Mouse (Mus musculus) G1E (cell line): ENCODE results near the gene Hs2st1.

Source experiments
- CTCF ChIP-seq: IDR thresholded peaks from 2 replicates; pipeline ENCODE4 v1.5.1; 2012; ENCODE audit warnings: low read depth, low read length, inconsistent platforms, mixed read lengths
- POLR2AphosphoS5 ChIP-seq: IDR thresholded peaks from 2 replicates; pipeline ENCODE4 v1.6.1; 2012; ENCODE audit warnings: low read depth, low read length, inconsistent platforms; ENCODE audit not compliant: insufficient replicate concordance
- TAL1 ChIP-seq: conservative IDR thresholded peaks from 2 replicates; pipeline ENCODE4 v1.6.1; 2012; ENCODE audit warnings: low read depth, low read length, inconsistent platforms, mixed read lengths

GRCm38 (mm10) chr3:144570047-144570815 lies at the start of gene Hs2st1, which contains the start of gene Selenof:
- no peak for TF ChIP-seq CTCF
- no peak for TF ChIP-seq TAL1
- TF ChIP-seq POLR2AphosphoS5, result no peak
